Mouse (Mus musculus): ENCODE results near the gene Fam184b.

GRCm38 (mm10) chr5:45629470-45629869 lies 9.9 kb downstream of the Fam184b start:
- no peak for TF ChIP-seq CTCF (IDR thresholded peaks at IDR 0.05; ENCODE audit: borderline replicate concordance, insufficient read depth, low read depth, low read length)
- TF ChIP-seq POLR2A (IDR thresholded peaks at IDR 0.05; ENCODE audit: borderline replicate concordance, insufficient read depth, low read length), result no peak
